Mouse (Mus musculus) urinary bladder, postnatal 36 days (tissue): Measurements from ENCODE around the gene Rsph9.

Experiments used
- DNase-seq, 2 experiments: peaks; one replicate each; pipeline ENCODE4 v3.0.0; 2022; ENCODE audit warnings: low spot score in 2 of 2, mixed read lengths in 1 of 2

Gene Rsph9

GRCm38 (mm10) chr17:46102608-46103159, 41.3 kb downstream of the Rsph9 start:
- no peak for DNase-seq

DNA sequence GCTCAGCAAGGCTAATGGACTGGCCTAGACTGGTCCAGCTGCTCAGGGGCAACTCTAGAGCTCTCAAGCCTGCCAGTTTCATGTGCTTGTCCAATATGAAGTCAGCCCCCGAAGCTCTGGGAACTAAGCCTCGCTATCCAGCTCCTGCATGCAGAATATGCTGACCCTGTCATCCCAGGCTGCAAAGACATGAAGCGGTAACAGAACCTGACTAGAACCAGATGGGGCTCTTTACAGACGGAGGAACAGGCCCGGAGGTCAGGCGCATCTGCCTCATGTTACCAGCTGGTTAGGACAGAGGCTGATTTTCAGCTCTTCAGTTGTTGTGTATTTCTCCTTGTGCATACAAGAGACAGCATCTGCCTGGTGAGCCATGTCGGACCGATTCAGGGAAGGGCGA, 42.1 kb downstream of the Rsph9 start:
- DNase-seq, result no peak

- DNase-seq, result no peak
Observed at GRCm38 (mm10) chr17:46098525-46098924, 45.5 kb downstream of the Rsph9 start.

GRCm38 (mm10) chr17:46091899-46092298, 52.1 kb downstream of the Rsph9 start:
- no peak for DNase-seq

- DNase-seq, result no peak
Observed at GRCm38 (mm10) chr17:46091351-46091750, 52.7 kb downstream of the Rsph9 start.

GRCm38 (mm10) chr17:46086341-46086870, 57.6 kb downstream of the Rsph9 start:
- DNase-seq, result no peak

GRCm38 (mm10) chr17:46084091-46084501, 59.9 kb downstream of the Rsph9 start:
- peak in 1 of 2 experiments; percentile 72 for DNase-seq

- DNase-seq, result no peak
Observed at GRCm38 (mm10) chr17:46083381-46083780, 60.6 kb downstream of the Rsph9 start.

DNA sequence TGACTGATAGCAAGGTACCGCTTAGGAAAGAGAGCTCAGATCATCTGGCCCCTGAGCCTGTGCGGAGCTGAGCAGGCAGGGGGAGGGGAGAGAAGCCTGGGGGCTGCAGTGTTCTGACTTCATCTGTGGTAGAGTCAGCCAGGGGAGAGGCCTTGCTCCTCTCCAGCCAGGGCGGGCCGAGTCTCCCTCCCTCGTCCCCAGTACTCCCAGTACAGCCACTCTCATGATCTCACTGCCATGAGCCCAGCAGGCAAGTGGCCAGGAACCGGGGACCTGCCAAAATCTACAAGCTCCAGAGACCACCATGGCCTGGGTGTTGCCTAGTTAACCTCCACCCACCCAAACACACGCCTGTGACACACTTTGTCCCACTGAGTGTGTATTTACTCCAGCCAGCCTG, 62.4 kb downstream of the Rsph9 start:
- peak; percentile 39 to 74 for DNase-seq

GRCm38 (mm10) chr17:46081042-46081441, 63.0 kb downstream of the Rsph9 start:
- DNase-seq, result no peak

DNA sequence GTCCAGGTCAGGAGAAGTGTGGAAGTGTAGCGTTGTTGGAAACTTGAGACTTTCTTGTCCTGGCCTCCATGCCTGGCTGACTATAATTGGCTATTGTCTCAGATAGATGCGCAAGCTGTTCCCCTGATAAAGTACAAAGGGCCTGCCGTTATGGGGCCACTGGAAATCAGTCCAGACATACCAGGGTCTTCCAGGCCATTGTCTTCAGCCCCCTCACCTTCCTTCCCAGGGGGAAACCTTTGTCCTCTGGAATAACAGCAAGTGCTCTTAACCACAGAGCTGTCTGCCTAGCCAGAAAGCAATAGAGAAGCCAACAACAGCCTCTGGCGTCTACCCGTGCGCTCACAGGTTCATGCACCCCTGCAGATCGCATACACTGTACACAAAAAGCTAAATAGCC, 63.6 kb downstream of the Rsph9 start:
- DNase-seq, result no peak

GRCm38 (mm10) chr17:46079037-46079436, 65.0 kb downstream of the Rsph9 start:
- DNase-seq, result no peak

GRCm38 (mm10) chr17:46077921-46078534, 66.0 kb downstream of the Rsph9 start:
- DNase-seq, result no peak

DNA sequence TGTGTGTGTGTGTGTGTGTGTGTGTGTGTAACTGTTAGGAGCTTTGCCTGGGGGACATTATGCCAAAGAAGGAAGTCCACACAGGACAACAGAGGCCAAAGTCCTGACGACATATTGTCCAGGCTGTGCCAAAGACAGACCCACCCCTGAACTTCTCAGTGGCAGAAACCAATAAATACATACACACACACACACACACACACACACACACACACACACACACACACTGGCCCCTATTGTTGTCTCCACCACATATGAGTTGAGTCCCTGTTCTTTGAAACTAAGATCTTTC, 67.8 kb downstream of the Rsph9 start:
- DNase-seq, result no peak

DNA sequence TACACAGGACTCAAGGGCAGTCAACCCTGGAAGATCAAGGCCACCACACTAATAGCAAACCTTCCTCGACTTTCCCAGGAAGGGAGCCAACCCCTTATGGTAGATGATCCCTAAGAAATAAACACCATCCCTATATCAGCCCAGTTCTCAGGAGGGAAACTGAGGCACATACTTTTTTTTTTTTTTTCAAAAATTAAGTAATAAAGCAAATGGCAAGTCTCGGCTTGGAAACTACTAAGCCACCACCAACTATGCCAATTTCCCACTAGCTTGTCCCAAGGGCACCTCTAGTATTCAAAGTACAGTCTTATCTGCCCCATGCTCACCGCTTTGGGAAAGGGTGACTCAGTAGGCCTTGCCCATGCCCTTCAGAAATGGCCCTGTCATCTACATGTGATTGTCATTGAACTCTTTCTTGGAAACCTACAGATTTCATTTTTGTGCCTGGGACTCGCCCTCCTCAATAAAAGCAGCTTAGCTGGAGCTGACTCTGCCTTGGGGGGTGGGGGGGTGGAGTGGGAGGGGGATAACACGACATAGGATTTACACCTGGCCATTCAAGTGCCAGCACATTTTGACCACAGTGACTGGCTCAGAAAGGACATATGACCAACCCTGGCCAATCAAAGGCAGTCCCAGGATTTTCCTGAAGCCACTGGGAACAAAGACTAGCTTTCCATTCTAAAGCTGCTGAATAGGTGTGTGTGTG, 68.3 kb downstream of the Rsph9 start:
- DNase-seq, result no peak

DNA sequence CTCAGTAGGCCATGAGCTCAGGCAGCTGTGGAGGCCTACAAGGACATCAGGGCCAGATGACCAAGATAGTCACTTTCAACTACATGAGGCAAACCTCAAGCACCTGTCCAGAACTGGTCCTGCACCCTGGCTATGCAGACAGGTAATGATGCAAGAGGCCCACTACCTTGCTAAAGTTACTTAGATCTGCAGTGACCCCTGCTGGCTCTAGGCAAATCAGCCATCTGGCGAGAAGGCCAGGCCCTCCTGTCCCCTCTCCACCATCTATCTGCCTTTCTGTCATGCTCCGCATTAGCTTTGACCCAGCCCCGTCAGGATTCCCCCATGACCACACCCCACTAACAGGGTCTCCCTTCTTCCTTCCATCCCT, 68.9 kb downstream of the Rsph9 start:
- peak; percentile 57 to 64 for DNase-seq

DNA sequence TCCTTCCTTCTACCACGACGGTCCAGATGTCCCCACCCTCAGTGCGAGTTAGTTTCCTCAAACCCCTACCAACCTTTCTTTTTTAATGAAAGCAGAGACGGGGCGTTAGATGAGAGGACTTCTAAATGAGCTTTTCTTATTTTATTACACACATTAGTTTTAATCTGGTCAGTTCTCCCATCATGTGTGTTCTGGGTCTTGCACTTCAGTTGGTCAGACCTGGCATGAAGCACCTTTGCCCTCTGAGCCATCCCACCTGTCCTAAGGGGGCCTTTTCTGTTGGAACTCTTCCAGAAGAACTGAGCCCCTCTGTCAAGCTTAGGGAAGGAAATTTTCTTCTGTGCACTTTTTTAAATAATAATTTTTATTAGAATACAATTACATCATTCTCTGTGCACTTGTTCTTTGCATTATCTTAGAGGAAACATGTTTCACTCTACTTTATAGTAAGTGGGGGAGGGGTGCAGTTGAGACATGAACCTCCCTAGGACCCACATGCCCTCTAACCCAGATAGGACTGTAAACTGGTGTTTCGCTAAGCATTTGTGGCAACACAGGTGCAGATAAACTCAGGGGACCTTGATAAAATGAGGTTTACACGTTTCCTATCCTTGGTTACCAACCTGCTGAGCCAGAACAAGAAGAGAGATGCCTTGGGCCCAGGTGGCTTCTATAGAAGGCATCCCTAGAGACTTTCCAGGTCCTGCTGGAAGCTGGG, 69.5 kb downstream of the Rsph9 start:
- no peak for DNase-seq

- peak; percentile 91 to 93 for DNase-seq
Observed at GRCm38 (mm10) chr17:46073730-46074301, 70.2 kb downstream of the Rsph9 start.
